18 mouse cellular contexts compared by ENCODE assay signal in the genomic region with DNA sequence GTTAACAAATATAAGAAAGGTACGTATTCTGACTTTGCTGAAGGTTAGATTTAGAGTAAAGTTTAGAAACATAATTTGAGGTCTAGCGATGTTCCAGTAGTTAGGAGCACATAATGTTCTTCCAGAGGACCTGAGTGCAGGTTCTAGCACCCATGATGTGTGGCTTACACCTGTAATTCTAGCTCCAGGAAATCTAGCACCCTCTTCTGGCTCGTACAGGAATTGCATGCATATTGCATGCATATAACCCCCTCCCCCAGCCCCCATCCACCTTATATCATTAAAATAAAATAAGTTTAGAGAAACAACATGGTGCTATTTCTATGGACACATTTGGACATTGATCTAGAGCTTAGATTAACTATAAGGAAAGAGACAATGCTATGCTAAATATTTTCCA.
DNase-seq lines count a peak whose midpoint lies in the region; ATAC-seq and TF ChIP-seq lines count a peak whose summit lies in the region.
"Had no signal": no experiment of that assay in that cellular context is flagged by ENCODE, and none has a peak within 500 bp of the region (broad histone marks: within the 10 kb centered on the region; RNA-seq: fewer than 3 reads in every experiment).

No protein-coding gene starts in this region.

- WGBS in midbrain, postnatal 0 days: 77% methylated on average over 3 of the region's 3 CpGs
- 82% methylated on average over 3 of the region's 3 CpGs for WGBS in midbrain, embryonic 11.5 days

- H3K9ac ChIP-seq in midbrain, postnatal 0 days (replicated peaks; ENCODE audit: low read length, poor library complexity, severe bottlenecking): no peak overlapping the region
- H3K9ac ChIP-seq in midbrain, embryonic 11.5 days (ENCODE audit: low read length): no peak overlapping the region
- H3K9ac ChIP-seq: hindbrain, embryonic 15.5 days; limb, embryonic 12.5 days; liver, embryonic 13.5 days; midbrain, embryonic 12.5 days had no signal

- no peak overlapping the region for H3K4me3 ChIP-seq in layer of hippocampus, adult 2 months
- no peak overlapping the region for H3K4me3 ChIP-seq in midbrain, postnatal 0 days (ENCODE audit: low read depth, low read length)
- no peak overlapping the region for H3K4me3 ChIP-seq in midbrain, embryonic 11.5 days (ENCODE audit: low read depth, low read length)
- H3K4me3 ChIP-seq: forebrain, embryonic 10.5 days; hindbrain, embryonic 15.5 days; limb, embryonic 12.5 days; liver, embryonic 13.5 days; midbrain, embryonic 12.5 days had no signal

- no peaks in the 10 kb centered on the region for H3K9me3 ChIP-seq in midbrain, postnatal 0 days (ENCODE audit: low read length)
- no peaks in the 10 kb centered on the region for H3K9me3 ChIP-seq in midbrain, embryonic 11.5 days (ENCODE audit: control insufficient read depth, low read length)
- H3K9me3 ChIP-seq: forebrain, embryonic 10.5 days; hindbrain, embryonic 15.5 days; limb, embryonic 12.5 days; liver, embryonic 13.5 days; midbrain, embryonic 12.5 days had no signal

- in situ Hi-C loops in Patski (cut with MboI; ENCODE audit: low pct_unique_long_range_greater_than_20kb): no loop called here

- CTCF ChIA-PET in Patski (lab: Charles Lee): interaction anchor here (1.0 kb wide), 1 partner anchor 10 kb away, joined by 4 read pairs; no protein-coding TSS in a partner anchor

- no peak for DNase-seq in layer of hippocampus, adult 2 months (ENCODE audit: low spot score in 2 of 2)
- DNase-seq in layer of hippocampus, postnatal 14 days (ENCODE audit: low spot score in 2 of 2): no peak
- no peak for DNase-seq in midbrain, postnatal 0 days (ENCODE audit: low spot score)
- DNase-seq in midbrain, embryonic 11.5 days (ENCODE audit: low spot score, missing footprints): no peak
- no peak for DNase-seq in Patski (ENCODE audit: low read depth, low spot score)
- DNase-seq in neural tube, embryonic 10.5 days (ENCODE audit: extremely low spot score, low spot score): no peak
- DNase-seq: adrenal gland, adult 2 months; cerebellum, adult 11-12 months; cerebellum, postnatal 10 days; heart, postnatal 4 days; kidney, adult 11 months; liver, embryonic 13.5 days; right cerebral cortex, postnatal 14 days had no signal

- H3K27me3 ChIP-seq in midbrain, postnatal 0 days (ENCODE audit: insufficient read depth, low read length): no peaks in the 10 kb centered on the region
- no peaks in the 10 kb centered on the region for H3K27me3 ChIP-seq in midbrain, embryonic 11.5 days (ENCODE audit: control insufficient read depth, insufficient read depth, low read length)
- H3K27me3 ChIP-seq in Patski: peaks cover 13% of the 10 kb centered on the region
- H3K27me3 ChIP-seq: hindbrain, embryonic 15.5 days; liver, embryonic 13.5 days; midbrain, embryonic 12.5 days had no signal

- no peak overlapping the region for H3K4me2 ChIP-seq in midbrain, postnatal 0 days (ENCODE audit: low read depth, low read length, poor library complexity, severe bottlenecking)
- H3K4me2 ChIP-seq in midbrain, embryonic 11.5 days: no peak overlapping the region
- H3K4me2 ChIP-seq: hindbrain, embryonic 15.5 days; limb, embryonic 12.5 days; liver, embryonic 13.5 days; midbrain, embryonic 12.5 days had no signal

- TF ChIP-seq CTCF in layer of hippocampus, adult 2 months (conservative IDR thresholded peaks at IDR 0.05): peak; percentile 51
- peak; percentile 22 for TF ChIP-seq CTCF in midbrain, postnatal 0 days (IDR thresholded peaks at IDR 0.05)
- peak; percentile 50 for TF ChIP-seq CTCF in Patski (IDR thresholded peaks at IDR 0.05)

- H3K4me1 ChIP-seq in midbrain, postnatal 0 days (ENCODE audit: insufficient read depth, low read length): no peaks in the 10 kb centered on the region
- no peaks in the 10 kb centered on the region for H3K4me1 ChIP-seq in midbrain, embryonic 11.5 days (ENCODE audit: control insufficient read depth, insufficient read depth, low read length)
- H3K4me1 ChIP-seq: limb, embryonic 12.5 days; liver, embryonic 13.5 days; midbrain, embryonic 12.5 days had no signal

- no peak for ATAC-seq in midbrain, postnatal 0 days (ENCODE audit: low FRiP score)
- no peak for ATAC-seq in midbrain, embryonic 11.5 days (ENCODE audit: low FRiP score)
- ATAC-seq in Patski: no peak
- ATAC-seq in inflammation-experienced regulatory T-cells, adult 6 months: no peak

- no peak overlapping the region for H3K27ac ChIP-seq in layer of hippocampus, adult 2 months
- H3K27ac ChIP-seq in midbrain, postnatal 0 days (ENCODE audit: low read depth, low read length): no peak overlapping the region
- no peak overlapping the region for H3K27ac ChIP-seq in midbrain, embryonic 11.5 days (ENCODE audit: low read depth, low read length)
- H3K27ac ChIP-seq: forebrain, embryonic 10.5 days; hindbrain, embryonic 15.5 days; limb, embryonic 12.5 days; liver, embryonic 13.5 days; midbrain, embryonic 12.5 days had no signal

- H3K36me3 ChIP-seq in midbrain, postnatal 0 days (ENCODE audit: insufficient read depth, low read length): no peaks in the 10 kb centered on the region
- H3K36me3 ChIP-seq in midbrain, embryonic 11.5 days (ENCODE audit: control insufficient read depth, insufficient read depth, low read length): no peaks in the 10 kb centered on the region
- H3K36me3 ChIP-seq: forebrain, embryonic 10.5 days; hindbrain, embryonic 15.5 days; limb, embryonic 12.5 days; liver, embryonic 13.5 days; midbrain, embryonic 12.5 days had no signal

- POLR2A ChIA-PET in Patski (lab: Charles Lee): no interaction called here
